Mouse (Mus musculus): ENCODE data around the gene Tardbp.

Tardbp gene

DNA sequence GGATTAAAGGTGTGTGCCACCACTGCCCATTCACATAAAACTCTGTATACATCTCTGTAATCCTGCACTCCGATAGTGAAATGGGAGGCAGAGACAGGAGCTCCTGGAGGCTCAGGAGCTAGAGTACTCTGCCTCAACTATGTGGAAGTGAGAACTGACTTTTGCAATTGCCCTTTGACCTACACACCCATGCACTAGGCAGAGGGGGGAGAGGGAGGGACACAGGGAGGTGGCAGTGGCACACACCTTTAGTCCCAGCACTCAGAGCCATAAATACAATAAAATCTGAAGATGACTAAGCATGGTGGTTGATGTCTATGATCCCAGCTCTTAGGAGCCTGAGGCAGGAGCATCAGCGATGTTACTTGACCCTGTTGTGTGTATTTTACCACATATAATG is 12.6 kb upstream of the Tardbp start:
- in situ Hi-C loops (cut with MboI, MseI) = no loop called here

GRCm38 (mm10) chr4:148638302-148638701 is 11.5 kb upstream of the Tardbp start:
- in situ Hi-C loops (cut with MboI, MseI) = no loop called here

DNA sequence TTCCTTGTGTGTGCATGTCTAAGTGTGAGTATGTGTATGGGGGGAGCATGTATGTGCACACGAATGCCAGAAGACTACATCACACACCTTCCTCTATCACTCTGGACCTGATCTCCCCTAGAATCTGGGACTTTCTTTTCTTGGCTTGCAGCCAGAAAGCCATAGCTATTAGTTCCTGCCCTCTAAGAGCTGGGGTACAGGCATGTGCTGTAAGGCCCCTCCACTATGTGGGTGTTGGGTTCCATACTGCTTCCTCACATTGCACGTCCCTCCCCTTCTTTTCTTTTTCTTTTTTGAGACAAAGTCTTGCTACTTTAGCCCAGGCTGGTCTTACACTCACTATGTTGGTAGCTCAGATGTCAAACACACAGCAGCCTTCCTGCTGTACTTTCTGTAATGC is 8.5 kb upstream of the Tardbp start:
- in situ Hi-C loops (cut with MboI, MseI) = no loop called here

- in situ Hi-C loops (cut with MboI, MseI) = no loop called here
Observed at GRCm38 (mm10) chr4:148633395-148634061, 6.7 kb upstream of the Tardbp start.

DNA sequence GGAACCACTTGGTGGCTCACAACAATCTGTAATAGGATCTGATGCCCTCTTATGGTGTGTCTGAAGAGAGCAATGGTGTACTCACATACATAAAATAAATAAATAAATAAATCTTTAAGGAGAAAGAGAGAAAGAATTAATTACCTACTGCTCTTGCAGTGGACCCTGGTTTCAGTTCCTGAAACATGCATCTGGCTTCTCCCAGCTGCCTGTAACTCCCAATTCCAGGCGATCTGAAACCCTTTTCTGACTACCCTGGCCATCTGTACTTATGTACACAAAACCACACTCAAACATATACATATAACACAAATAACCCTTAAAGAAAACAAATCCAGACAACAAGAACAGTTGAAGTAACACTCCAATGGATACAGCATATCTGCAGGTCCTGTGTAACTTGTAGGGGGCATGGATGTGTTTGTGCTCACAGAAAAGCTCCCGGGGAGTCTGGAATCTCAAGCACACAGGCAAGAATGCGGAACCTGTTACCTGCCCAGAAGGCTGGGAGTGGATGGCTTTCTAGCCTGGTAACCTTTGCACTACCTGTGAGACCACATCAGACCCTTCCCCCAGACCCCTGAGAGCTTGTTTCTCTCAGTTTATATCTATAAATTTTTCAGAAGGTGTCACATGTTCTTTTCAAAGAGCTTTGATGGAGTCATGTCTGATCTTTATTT is 5.3 kb upstream of the Tardbp start:
- in situ Hi-C loops (cut with MboI, MseI) = no loop called here

DNA sequence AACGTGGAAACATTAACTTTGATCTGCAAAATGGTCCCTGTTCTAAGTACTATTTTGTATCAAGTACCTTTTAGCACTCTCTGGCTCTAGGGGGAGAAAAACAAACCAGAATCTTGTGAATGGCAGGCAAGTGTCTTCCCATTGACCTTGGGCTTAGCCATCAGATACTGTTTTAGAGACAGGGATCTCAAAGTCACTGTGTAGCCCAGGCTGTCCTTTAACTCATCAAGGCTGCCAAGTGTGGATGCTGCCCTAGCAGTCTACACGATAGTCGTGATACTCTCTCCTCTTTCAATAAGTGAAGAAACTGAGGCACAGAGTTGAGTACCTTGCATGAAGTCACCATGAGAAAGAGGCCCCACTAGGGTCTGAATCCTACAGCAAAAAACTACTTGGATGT is 427 bp upstream of the Tardbp start:
- in situ Hi-C loops (cut with MboI, MseI) = no loop called here

DNA sequence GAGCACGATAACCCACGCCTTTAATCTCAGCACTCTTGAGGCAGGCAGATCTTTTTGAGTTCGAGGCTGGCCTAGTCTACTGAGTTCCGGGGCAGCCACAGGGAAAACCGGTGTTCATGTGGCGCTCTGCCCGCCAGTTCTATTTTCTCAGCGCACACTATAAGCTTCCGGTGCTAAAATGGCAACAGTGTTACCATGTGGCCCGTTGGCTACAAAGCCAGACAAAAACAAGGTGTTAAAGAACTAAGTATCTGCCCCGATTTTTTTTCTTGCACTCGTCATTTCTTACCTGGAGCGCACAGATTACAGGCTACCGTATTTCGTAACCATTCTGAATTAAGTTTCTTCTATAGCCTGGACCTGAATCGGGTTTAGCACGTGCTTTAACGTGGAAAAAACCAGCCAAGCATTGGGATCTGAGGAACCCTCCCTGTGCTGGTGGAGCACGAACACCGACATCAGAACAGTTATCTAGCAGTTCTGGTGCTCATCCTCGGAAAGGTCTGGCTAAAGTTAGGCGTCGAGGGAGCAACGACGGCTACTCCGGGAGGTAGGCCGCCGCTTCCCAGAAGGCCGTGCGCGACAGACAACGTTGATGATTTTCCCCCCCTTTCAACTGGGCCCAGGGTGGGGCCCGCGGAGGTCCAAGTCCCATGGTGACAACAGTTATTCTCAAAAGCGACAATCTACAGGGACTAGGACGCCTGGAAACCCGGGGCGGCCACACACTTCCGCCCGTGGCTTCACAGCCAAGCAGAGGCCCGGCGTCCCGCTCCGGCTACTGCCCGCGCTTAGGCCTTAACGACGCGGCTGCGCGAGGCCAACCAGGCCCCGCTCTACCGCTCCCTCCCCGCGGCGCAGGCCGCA is 830 bp downstream of the Tardbp start:
- in situ Hi-C loops (cut with MboI, MseI) = no loop called here

DNA sequence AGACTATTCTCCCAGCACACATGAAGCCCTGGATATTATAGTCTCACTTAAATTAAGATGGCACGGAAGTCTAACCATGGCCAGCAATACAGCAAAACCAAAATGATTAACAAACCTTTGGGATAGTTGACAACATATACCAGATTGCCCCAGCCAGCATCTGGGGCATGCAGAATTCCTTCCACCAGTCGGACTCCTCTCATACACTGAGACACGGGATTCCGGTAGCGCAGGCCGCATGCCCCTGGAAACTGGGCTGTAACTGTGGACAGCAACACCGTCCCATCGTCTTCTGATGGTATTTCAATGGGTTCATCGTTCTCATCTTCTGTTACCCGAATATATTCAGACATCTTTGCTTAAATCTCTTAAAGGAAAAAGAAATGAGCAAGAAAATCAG is 1.8 kb downstream of the Tardbp start:
- in situ Hi-C loops (cut with MboI, MseI) = no loop called here

DNA sequence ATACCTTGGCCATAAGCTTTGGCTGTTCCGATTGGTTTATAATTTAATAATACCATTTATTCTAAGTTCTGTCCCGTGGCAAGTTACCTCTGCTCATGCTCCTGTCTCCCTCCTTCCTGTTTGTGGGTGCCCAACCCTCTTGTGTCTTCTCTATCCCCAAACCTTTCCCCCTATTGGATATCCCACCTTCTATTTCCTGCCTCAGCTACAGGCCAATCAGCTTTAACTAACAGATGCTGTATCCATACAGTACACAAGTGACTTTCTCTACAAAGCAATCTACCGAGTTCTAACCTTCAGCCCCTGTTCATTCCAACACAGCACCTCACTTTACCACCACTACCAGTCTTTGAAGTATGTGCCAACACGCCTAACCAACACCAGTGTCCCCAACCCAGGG is 3.2 kb downstream of the Tardbp start:
- in situ Hi-C loops (cut with MboI, MseI) = loop anchor here (25.0 kb wide), 1 partner anchor 461 kb away; the partner anchor contains the start of genes Fbxo2, Fbxo44 and Fbxo6

DNA sequence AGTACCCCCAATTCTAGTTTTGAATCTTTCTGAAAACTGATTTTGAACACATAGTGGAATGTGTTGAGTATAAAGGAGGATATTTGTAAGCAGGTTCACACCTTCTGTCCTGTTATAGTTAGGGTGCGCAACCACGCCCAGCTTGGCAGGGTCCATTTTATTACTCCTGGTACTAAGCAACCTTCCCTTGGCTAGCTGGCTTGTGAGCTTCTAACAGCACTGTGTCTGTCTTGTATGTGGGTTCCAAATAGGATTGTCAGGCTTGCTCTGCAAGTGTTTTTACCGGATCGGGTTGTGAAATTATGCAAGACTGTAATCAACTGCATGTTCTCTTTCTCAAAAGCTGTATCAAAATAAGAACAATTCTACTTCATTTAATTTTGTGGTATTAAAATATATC is 4.3 kb downstream of the Tardbp start:
- in situ Hi-C loops (cut with MboI, MseI) = loop anchor here (25.0 kb wide), 1 partner anchor 460 kb away; the partner anchor contains the start of genes Fbxo2, Fbxo44 and Fbxo6

GRCm38 (mm10) chr4:148620718-148621117 is 6.1 kb downstream of the Tardbp start:
- in situ Hi-C loops (cut with MboI, MseI) = loop anchor here (25.0 kb wide), 1 partner anchor 458 kb away; the partner anchor contains the start of genes Fbxo2, Fbxo44 and Fbxo6

GRCm38 (mm10) chr4:148619805-148620204 is 7.0 kb downstream of the Tardbp start:
- in situ Hi-C loops (cut with MboI, MseI) = loop anchor here (25.0 kb wide), 1 partner anchor 458 kb away; the partner anchor contains the start of genes Fbxo2, Fbxo44 and Fbxo6

DNA sequence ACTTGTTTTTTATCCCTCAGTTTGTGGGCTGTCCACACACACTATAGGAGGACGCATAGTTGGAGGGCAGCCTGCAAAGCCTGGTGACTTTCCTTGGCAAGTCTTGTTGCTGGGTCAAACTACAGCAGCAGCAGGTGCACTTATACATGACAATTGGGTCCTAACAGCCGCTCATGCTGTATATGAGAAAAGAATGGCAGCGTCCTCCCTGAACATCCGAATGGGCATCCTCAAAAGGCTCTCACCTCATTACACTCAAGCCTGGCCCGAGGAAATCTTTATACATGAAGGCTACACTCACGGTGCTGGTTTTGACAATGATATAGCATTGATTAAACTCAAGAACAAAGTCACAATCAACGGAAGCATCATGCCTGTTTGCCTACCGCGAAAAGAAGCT is 13.1 kb downstream of the Tardbp start:
- in situ Hi-C loops (cut with MboI, MseI) = loop anchor here (25.0 kb wide), 1 partner anchor 451 kb away; the partner anchor contains the start of genes Fbxo2, Fbxo44 and Fbxo6

DNA sequence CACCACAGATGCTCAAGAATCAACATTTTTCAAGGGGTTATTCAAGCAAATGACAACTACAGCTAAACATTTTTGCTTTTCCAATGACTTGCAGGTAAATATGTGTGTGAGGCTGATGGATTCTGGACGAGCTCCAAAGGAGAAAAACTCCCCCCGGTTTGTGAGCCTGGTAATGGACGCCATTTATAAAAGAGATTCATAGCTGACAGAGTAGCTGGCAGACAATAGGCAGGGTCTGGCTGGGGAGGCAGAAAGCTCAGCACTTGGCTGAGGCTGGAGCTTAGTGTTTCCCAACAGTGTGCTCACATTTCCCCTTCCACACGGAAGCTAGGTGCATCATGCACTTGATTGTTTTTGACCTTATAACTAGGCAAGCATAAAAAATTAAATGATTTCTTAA is 14.3 kb downstream of the Tardbp start:
- in situ Hi-C loops (cut with MboI, MseI) = loop anchor here (25.0 kb wide), 1 partner anchor 450 kb away; the partner anchor contains the start of genes Fbxo2, Fbxo44 and Fbxo6

DNA sequence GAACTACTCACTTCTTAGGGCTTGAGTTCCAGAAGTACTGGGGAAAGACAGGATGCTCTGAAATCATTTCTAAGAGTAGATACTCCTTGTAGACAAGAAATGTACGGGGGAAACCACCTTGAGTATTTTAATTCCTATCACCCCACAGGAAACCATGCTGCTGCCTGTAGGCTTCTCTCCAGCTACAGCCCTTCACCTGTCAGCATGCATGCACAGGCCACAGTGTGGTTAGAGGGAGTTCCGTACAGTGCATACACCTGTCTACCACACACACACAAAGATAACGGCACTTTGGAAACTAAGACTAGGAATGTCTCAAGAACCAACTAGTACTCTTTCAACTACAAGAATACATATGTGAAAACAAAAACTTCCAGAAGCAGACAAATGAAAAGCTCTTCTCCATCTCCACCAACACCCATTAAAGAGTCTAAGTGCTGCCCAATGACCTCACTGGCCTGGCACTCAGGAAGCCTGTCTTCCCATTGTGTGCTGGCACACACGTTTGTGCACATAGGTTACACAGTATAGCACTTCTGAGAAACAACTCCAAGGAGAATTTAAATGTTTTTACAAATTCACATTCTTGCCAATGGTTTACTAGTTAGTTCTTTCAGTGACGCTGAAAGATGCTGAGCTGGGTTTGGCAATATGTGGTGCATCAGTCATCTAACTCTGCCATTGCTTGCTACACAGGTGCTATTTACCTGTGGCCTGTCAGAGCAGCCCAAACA is 16.0 kb downstream of the Tardbp start:
- in situ Hi-C loops (cut with MboI, MseI) = loop anchor here (25.0 kb wide), 1 partner anchor 448 kb away; the partner anchor contains the start of genes Fbxo2, Fbxo44 and Fbxo6

GRCm38 (mm10) chr4:148609805-148610204 is 17.0 kb downstream of the Tardbp start:
- in situ Hi-C loops (cut with MboI, MseI) = loop anchor here (25.0 kb wide), 1 partner anchor 448 kb away; the partner anchor contains the start of genes Fbxo2, Fbxo44 and Fbxo6

- in situ Hi-C loops (cut with MboI, MseI) = loop anchor here (25.0 kb wide), 1 partner anchor 445 kb away; the partner anchor contains the start of genes Fbxo2, Fbxo44 and Fbxo6
Observed at GRCm38 (mm10) chr4:148607758-148608157, 19.1 kb downstream of the Tardbp start.

- in situ Hi-C loops (cut with MboI, MseI) = loop anchor here (5.0 to 25.0 kb wide), 2 partner anchors 47 to 442 kb away; partner anchors contain the start of genes Exosc10, Fbxo2, Fbxo44 and Fbxo6
Observed at GRCm38 (mm10) chr4:148604541-148605165, 22.2 kb downstream of the Tardbp start.

- in situ Hi-C loops (cut with MboI, MseI) = loop anchor here (5.0 to 25.0 kb wide), 2 partner anchors 47 to 442 kb away; partner anchors contain the start of genes Exosc10, Fbxo2, Fbxo44 and Fbxo6
Observed at GRCm38 (mm10) chr4:148604141-148604540, 22.7 kb downstream of the Tardbp start.

All from T-helper 2 cell (primary cell).